Mouse (Mus musculus) neural tube, embryonic 13.5 days (tissue): ENCODE measurements around the gene Abca6. TPM values are rescaled to one million over a fixed set of nuclear protein-coding genes. Genes with fewer than 3 reads are reported as not detected.

Experiments used
- ATAC-seq: fragments of 200-750 bp; cut with Nextera tagmentation; 2 replicates; pipeline ENCODE4 v1.8.0; 2017; ENCODE audit warnings: low read depth, mild to moderate bottlenecking, moderate TSS enrichment, moderate library complexity
- H3K27ac ChIP-seq: fragments of 300-500 bp; sonication (generic); replicated peaks from 2 replicates; pipeline ENCODE4 v1.5.1; 2015; ENCODE audit warnings: moderate library complexity, mild to moderate bottlenecking, inconsistent platforms
- H3K27me3 ChIP-seq: fragments of 300-500 bp; sonication (generic); 2 replicates; pipeline ENCODE4 v1.6.1; 2015; ENCODE audit warnings: mild to moderate bottlenecking, inconsistent platforms
- H3K36me3 ChIP-seq: fragments of 300-500 bp; sonication (generic); 2 replicates; pipeline ENCODE4 v1.6.1; 2015; ENCODE audit warnings: mild to moderate bottlenecking, inconsistent platforms
- H3K4me1 ChIP-seq: fragments of 300-500 bp; sonication (generic); replicated peaks from 2 replicates; pipeline ENCODE4 v1.6.1; 2015; ENCODE audit warnings: inconsistent platforms
- H3K4me2 ChIP-seq: fragments of 300-500 bp; sonication (generic); 2 replicates; pipeline ENCODE4 v1.6.1; 2015; ENCODE audit warnings: inconsistent platforms, mild to moderate bottlenecking, moderate library complexity
- H3K4me3 ChIP-seq: fragments of 300-500 bp; sonication (generic); 2 replicates; pipeline ENCODE4 v1.5.1; 2015; ENCODE audit warnings: mild to moderate bottlenecking, inconsistent platforms
- H3K9ac ChIP-seq: fragments of 300-500 bp; sonication (generic); 2 replicates; pipeline ENCODE4 v1.6.1; 2015; ENCODE audit warnings: moderate library complexity, mild to moderate bottlenecking, inconsistent platforms
- H3K9me3 ChIP-seq: fragments of 300-500 bp; sonication (generic); 2 replicates; pipeline ENCODE4 v1.6.1; 2016; ENCODE audit warnings: inconsistent platforms
- WGBS: fragments of 180-500 bp; shearing (Covaris S2); methylation state at CpG from one replicate; pipeline ENCODE4 v1.1.7; 2015; 5-methylcytosine and 5-hydroxymethylcytosine counted together
- polyA plus RNA-seq: library from polyadenylated mRNA; unstranded; fragments of >200 nt; fragmentation: Nextera tagmentation; extraction: Ambion mirVana; gene quantifications from 2 replicates; pipeline ENCODE4 v1.2.1, GENCODE M21; 2015

Abca6 gene
- polyA plus RNA-seq, 1 experiment from 2014 or later: 0.35 TPM

DNA sequence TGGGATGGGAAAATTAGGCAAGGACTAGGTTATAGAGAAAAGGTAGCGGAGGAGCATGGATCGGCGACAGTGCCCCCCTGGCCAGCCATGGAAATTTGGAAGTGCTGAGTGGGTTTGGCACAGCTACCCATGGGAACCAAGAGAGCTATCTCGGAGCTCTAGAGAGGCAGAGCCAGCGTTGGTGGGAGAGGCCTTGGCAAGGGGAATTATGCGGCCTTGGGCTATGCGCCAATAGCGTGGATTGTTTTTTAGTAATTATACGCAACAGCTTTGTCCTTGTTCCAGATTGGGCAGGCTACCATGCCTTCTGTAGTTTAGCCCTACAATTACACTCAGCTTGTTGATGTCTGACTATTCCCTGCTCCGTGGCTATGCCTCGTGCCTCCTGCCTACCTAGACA, 15.2 kb upstream of the Abca6 start:
- no peaks in the 10 kb centered on the region for H3K36me3 ChIP-seq
- 0 out of 2 replicates have a peak, but pooled peaks cover 3% of the 10 kb centered on the region for H3K4me1 ChIP-seq
- no peak overlapping the region for H3K27ac ChIP-seq
- ATAC-seq: no peak
- no peaks in the 10 kb centered on the region for H3K9me3 ChIP-seq
- no peak overlapping the region for H3K4me2 ChIP-seq
- WGBS: 85% methylated on average over 11 of the region's 11 CpGs
- H3K27me3 ChIP-seq: no peaks in the 10 kb centered on the region
- no peak overlapping the region for H3K9ac ChIP-seq
- H3K4me3 ChIP-seq: no peak overlapping the region

DNA sequence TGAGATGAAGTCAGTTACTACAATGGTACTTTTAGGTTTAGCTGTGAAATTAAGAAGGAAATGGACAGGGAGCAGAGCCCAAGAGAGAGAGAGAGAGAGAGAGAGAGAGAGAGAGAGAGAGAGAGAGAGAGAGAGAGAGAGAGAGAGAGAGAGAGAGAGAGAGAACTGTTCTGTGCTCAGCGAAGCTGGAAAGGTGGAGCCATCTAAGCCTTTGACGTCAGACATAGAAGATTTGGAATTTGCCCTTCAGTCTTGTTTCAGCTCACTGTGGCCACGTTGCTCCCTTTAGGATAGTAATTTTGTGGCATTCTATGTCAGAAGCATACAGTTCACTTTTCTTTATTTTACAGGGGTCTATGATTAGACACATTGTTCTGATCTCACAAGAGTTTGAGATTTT, 10.3 kb upstream of the Abca6 start:
- WGBS: 74% methylated on average over 3 of the region's 3 CpGs
- H3K27me3 ChIP-seq: no peaks in the 10 kb centered on the region

GRCm38 (mm10) chr11:110257911-110258310, 6.3 kb upstream of the Abca6 start:
- Histone ChIP-seq H3K9ac (no peak overlapping the region), H3K36me3 (no peaks in the 10 kb centered on the region), H3K27me3 (no peaks in the 10 kb centered on the region), H3K4me2 (no peak overlapping the region), H3K4me3 (no peak overlapping the region), H3K27ac (no peak overlapping the region), H3K4me1 (no peaks in the 10 kb centered on the region), H3K9me3 (peaks cover 5% of the 10 kb centered on the region)
- WGBS: 72% methylated on average over 4 of the region's 4 CpGs
- no peak for ATAC-seq

More for the DNA sequence above, 10.3 kb upstream of the Abca6 start:
- no peak overlapping the region for H3K27ac ChIP-seq
- H3K36me3 ChIP-seq: no peaks in the 10 kb centered on the region
- ATAC-seq: no peak
- no peaks in the 10 kb centered on the region for H3K4me1 ChIP-seq
- no peak overlapping the region for H3K4me3 ChIP-seq
- H3K9me3 ChIP-seq: peaks cover 5% of the 10 kb centered on the region
- H3K4me2 ChIP-seq: no peak overlapping the region
- no peak overlapping the region for H3K9ac ChIP-seq

- no peak overlapping the region for H3K4me3 ChIP-seq
- H3K27ac ChIP-seq: no peak overlapping the region
- 93% methylated on average over 4 of the region's 4 CpGs for WGBS
- no peaks in the 10 kb centered on the region for H3K4me1 ChIP-seq
- no peaks in the 10 kb centered on the region for H3K27me3 ChIP-seq
- no peaks in the 10 kb centered on the region for H3K36me3 ChIP-seq
- H3K9me3 ChIP-seq: peaks cover 5% of the 10 kb centered on the region
- no peak for ATAC-seq
- H3K4me2 ChIP-seq: no peak overlapping the region
- H3K9ac ChIP-seq: no peak overlapping the region
These were observed 5.5 kb upstream of the Abca6 start for GRCm38 (mm10) chr11:110257061-110257460.

DNA sequence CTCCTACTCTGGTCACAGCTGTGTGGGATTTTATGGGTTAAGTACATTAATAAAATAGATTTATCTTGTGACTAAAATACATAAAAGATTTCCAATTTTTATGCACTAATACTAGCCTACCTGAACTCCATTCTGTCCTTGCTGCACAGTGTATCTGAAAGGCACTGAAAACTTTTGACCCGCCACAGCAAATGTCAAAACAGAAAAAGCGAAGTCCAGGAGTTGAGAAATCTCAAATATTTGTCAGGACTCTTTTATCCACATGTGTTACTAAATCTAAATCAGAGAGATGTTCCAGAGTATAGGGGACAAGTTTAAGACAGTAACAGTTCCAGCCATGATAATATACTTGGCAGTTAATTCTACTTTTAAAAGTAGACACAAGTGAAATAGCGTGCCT, 680 bp upstream of the Abca6 start:
- Histone ChIP-seq H3K9me3 (no peaks in the 10 kb centered on the region), H3K27me3 (no peaks in the 10 kb centered on the region), H3K27ac (no peak overlapping the region), H3K4me1 (peaks cover 4% of the 10 kb centered on the region; the same call in 1 of the 2 replicates), H3K4me3 (no peak overlapping the region), H3K9ac (no peak overlapping the region), H3K4me2 (no peak overlapping the region), H3K36me3 (no peaks in the 10 kb centered on the region)
- 89% methylated on average over 3 of the region's 3 CpGs for WGBS
- no peak for ATAC-seq

DNA sequence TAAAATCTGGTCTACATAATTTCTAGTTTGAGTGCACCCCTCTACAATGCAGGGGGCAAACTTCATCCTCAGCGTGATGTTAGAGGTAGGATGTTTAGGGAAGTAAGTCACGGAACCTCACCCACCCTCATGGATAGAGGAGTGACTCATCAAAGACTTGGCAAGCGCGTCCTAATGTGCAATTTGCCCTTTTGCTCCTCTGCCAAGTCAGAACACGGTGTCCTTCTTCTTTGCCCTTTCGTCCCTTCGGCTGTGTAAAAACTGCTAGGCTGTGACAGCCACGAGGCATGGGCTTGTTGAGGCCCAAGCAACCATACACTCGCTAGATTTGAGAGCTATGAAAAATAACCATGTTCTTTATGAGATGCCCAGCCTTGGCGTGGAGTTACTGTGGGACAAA, 6.8 kb downstream of the Abca6 start:
- no peak overlapping the region for H3K9ac ChIP-seq
- H3K27ac ChIP-seq: no peak overlapping the region
- H3K9me3 ChIP-seq: peaks cover 4% of the 10 kb centered on the region; the same call in 1 of the 2 replicates
- no peak overlapping the region for H3K4me3 ChIP-seq
- no peaks in the 10 kb centered on the region for H3K4me1 ChIP-seq
- no peaks in the 10 kb centered on the region for H3K27me3 ChIP-seq
- WGBS: 89% methylated on average over 10 of the region's 10 CpGs
- no peaks in the 10 kb centered on the region for H3K36me3 ChIP-seq
- no peak overlapping the region for H3K4me2 ChIP-seq
- no peak for ATAC-seq

DNA sequence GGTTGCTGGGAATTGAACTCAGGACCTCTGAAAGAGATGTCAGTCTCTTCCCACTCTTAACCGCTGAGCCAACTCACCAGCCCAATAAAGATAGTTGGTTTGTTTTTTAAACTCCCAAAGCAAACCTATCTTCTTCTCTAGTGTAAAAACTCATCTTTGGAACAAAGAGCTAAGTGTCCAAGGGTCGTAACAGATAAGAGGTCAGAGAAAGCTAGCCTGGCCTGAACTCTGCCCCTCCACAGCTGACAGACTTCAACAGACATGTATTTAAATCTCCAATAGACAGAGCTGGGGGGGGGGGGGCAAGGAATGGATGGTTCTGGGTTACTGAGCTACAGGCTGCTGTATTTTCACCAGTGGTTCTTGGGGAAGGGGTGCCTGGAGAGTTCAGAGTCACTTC, 14.1 kb downstream of the Abca6 start:
- H3K4me1 ChIP-seq: no peaks in the 10 kb centered on the region
- whole genome bisulfite sequencing: 92% methylated on average over 2 of the region's 2 CpGs
- ATAC-seq: no peak
- H3K9ac ChIP-seq: no peak overlapping the region
- H3K36me3 ChIP-seq: no peaks in the 10 kb centered on the region
- H3K4me3 ChIP-seq: no peak overlapping the region
- peaks cover 5% of the 10 kb centered on the region for H3K9me3 ChIP-seq
- H3K4me2 ChIP-seq: no peak overlapping the region
- no peaks in the 10 kb centered on the region for H3K27me3 ChIP-seq
- H3K27ac ChIP-seq: no peak overlapping the region

DNA sequence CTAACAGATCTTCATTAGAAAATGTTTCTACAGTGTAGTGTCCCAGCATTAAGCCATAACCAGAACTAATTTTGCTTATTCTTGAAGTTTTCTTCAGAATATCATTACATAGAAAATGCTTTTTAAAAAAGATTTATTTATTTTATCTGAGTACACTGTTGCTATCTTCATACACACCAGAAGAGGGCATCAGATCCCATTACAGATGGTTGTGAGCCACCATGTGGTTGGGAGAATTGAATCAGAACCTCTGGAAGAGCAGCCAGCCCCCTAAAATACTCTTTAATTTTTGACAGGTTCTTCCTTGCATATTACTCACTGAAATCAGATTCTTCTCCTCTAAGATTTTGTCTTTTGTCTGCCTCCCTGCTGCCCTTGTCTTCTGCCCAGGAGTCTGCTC, 18.6 kb downstream of the Abca6 start:
- H3K4me1 ChIP-seq: no peaks in the 10 kb centered on the region
- no peak for ATAC-seq
- no peaks in the 10 kb centered on the region for H3K36me3 ChIP-seq
- H3K4me2 ChIP-seq: no peak overlapping the region
- no peak overlapping the region for H3K9ac ChIP-seq
- H3K27me3 ChIP-seq: no peaks in the 10 kb centered on the region
- no peak overlapping the region for H3K27ac ChIP-seq
- no peak overlapping the region for H3K4me3 ChIP-seq
- H3K9me3 ChIP-seq: no peaks in the 10 kb centered on the region

GRCm38 (mm10) chr11:110217118-110217517, 34.5 kb downstream of the Abca6 start:
- Histone ChIP-seq H3K27me3 (no peaks in the 10 kb centered on the region), H3K4me1 (no peaks in the 10 kb centered on the region), H3K9ac (no peak overlapping the region), H3K36me3 (no peaks in the 10 kb centered on the region), H3K27ac (no peak overlapping the region), H3K4me2 (no peak overlapping the region), H3K9me3 (no peaks in the 10 kb centered on the region), H3K4me3 (no peak overlapping the region)
- ATAC-seq: no peak

GRCm38 (mm10) chr11:110203930-110204329, 47.6 kb downstream of the Abca6 start:
- 93% methylated on average over 5 of the region's 5 CpGs for WGBS
- no peaks in the 10 kb centered on the region for H3K9me3 ChIP-seq
- no peaks in the 10 kb centered on the region for H3K27me3 ChIP-seq
- H3K4me1 ChIP-seq: no peaks in the 10 kb centered on the region
- ATAC-seq: no peak
- H3K4me3 ChIP-seq: no peak overlapping the region
- H3K27ac ChIP-seq: no peak overlapping the region
- no peak overlapping the region for H3K4me2 ChIP-seq
- H3K36me3 ChIP-seq: no peaks in the 10 kb centered on the region
- H3K9ac ChIP-seq: no peak overlapping the region

GRCm38 (mm10) chr11:110198882-110199281, 52.7 kb downstream of the Abca6 start:
- Histone ChIP-seq H3K4me2 (no peak overlapping the region), H3K9me3 (no peaks in the 10 kb centered on the region), H3K9ac (no peak overlapping the region), H3K27me3 (no peaks in the 10 kb centered on the region), H3K4me3 (no peak overlapping the region), H3K27ac (no peak overlapping the region), H3K36me3 (no peaks in the 10 kb centered on the region), H3K4me1 (no peaks in the 10 kb centered on the region)
- 82% methylated on average over 3 of the region's 3 CpGs for WGBS
- ATAC-seq: no peak

DNA sequence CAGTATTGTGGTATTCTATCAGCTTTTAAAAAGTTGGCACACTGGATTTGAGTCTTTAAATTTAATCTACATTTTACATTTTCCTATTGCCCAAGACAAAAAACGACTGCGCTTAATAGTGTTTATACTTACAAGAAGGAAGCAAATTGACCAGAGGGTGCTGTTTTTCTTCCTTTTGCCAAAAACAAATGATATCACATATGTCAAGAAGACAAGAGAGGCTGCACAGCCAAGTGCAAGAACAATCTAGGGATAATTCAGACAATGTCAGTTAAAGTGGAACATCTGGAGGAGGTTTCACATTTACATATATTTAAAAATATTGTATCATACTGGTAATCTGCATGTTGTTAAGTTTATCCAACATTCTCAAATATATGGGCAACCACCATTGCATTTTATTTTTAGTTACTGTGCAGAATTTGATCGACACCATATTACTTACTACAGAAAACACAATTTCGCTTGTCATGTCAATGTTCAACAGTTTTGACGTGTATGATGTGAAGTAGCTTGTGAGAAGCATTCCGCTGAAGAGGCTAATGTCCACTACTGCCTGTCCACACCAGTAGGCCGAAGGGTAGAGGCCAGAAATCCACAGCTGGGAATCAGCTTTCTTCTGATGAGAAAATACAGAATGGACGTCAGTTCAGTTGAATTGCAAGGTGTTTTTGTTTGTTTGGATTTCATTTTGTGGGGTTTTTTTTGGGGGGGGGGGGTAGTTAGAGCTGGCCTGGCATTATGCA, 54.8 kb downstream of the Abca6 start:
- H3K4me1 ChIP-seq: no peaks in the 10 kb centered on the region
- H3K9ac ChIP-seq: no peak overlapping the region
- WGBS: 89% methylated on average over 8 of the region's 8 CpGs
- H3K9me3 ChIP-seq: no peaks in the 10 kb centered on the region
- no peak overlapping the region for H3K4me3 ChIP-seq
- H3K36me3 ChIP-seq: no peaks in the 10 kb centered on the region
- H3K4me2 ChIP-seq: no peak overlapping the region
- no peaks in the 10 kb centered on the region for H3K27me3 ChIP-seq
- no peak overlapping the region for H3K27ac ChIP-seq
- ATAC-seq: no peak

DNA sequence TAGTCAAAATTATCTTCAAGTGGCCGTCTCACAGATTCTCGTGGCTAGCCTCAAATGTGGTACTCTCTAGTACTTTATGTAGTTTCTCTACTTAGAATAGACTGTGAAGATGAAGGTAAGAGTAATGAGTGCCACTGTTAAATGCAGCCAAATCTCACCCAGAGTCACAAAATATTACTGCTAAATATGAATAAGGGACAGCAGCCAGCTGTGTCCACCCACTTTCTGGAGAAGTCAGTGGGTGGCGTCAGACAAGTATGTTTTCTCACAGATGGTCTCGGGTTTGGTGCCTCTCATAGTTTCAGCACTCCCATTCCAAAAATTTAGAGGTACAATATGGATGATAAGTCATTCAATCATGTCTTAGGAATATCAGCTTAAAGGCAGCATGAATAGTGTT, 56.3 kb downstream of the Abca6 start:
- Histone ChIP-seq H3K36me3 (no peaks in the 10 kb centered on the region), H3K27ac (no peak overlapping the region), H3K4me2 (no peak overlapping the region)

More for the DNA sequence above, 56.3 kb downstream of the Abca6 start:
- no peaks in the 10 kb centered on the region for H3K9me3 ChIP-seq
- H3K4me3 ChIP-seq: no peak overlapping the region
- no peaks in the 10 kb centered on the region for H3K27me3 ChIP-seq
- 91% methylated on average over 4 of the region's 4 CpGs for WGBS
- no peaks in the 10 kb centered on the region for H3K4me1 ChIP-seq
- no peak for ATAC-seq
- H3K9ac ChIP-seq: no peak overlapping the region
